Mouse (Mus musculus) lung, adult 2 months (tissue): ENCODE results near the gene Uckl1. TPM values are rescaled to one million over a fixed set of nuclear protein-coding genes. Genes with fewer than 3 reads are reported as not detected.

Experiments used
- DNase-seq: peaks from one replicate; pipeline ENCODE4 v3.0.0; 2022
- H3K4me1 ChIP-seq: fragments of 200-500 bp; 2 replicates; pipeline ENCODE4 v1.6.1; 2011; ENCODE audit warnings: low read length; ENCODE audit not compliant: control insufficient read depth, insufficient read depth
- H3K4me3 ChIP-seq: fragments of 200-500 bp; replicated peaks from 2 replicates; pipeline ENCODE3; 2011; ENCODE audit warnings: low read depth, mild to moderate bottlenecking, control low read depth, low read length; ENCODE audit errors: extremely low read depth
- CTCF ChIP-seq: fragments of 200-500 bp; IDR thresholded peaks from 2 replicates; pipeline ENCODE4 v1.5.1; 2011; ENCODE audit warnings: mild to moderate bottlenecking, low read length, control low read depth; ENCODE audit not compliant: insufficient read depth
- POLR2A ChIP-seq: fragments of 200-500 bp; IDR thresholded peaks from 2 replicates; pipeline ENCODE4 v1.6.1; 2011; ENCODE audit warnings: low read depth, mild to moderate bottlenecking, control low read depth, low read length, borderline replicate concordance; ENCODE audit errors: extremely low read depth
- WGBS: fragments of 180-500 bp; shearing (Covaris S2); methylation state at CpG from one replicate; pipeline ENCODE4 v1.1.7; 2018; 5-methylcytosine and 5-hydroxymethylcytosine counted together
- polyA plus RNA-seq: library from polyadenylated mRNA; depleted of rRNA; stranded (reverse); fragments of >200 nt; gene quantifications from 2 replicates; pipeline ENCODE4 v1.2.3, GENCODE M21; 2012

Gene Uckl1
- polyA plus RNA-seq, 1 experiment = 128 TPM

- no peaks in the 10 kb centered on the region; the same call in 1 of the 2 replicates for H3K4me1 ChIP-seq
- H3K4me3 ChIP-seq = no peak overlapping the region
- 93% methylated on average over 5 of the region's 5 CpGs for WGBS
- TF ChIP-seq CTCF (no peak), POLR2A (no peak)
- DNase-seq = no peak
Observed at GRCm38 (mm10) chr2:181590471-181590870, 5.8 kb upstream of the Uckl1 start.

GRCm38 (mm10) chr2:181589732-181590105 is 5.0 kb upstream of the Uckl1 start:
- TF ChIP-seq CTCF (no peak), POLR2A (no peak)
- WGBS = 94% methylated on average over 9 of the region's 9 CpGs
- H3K4me1 ChIP-seq = no peaks in the 10 kb centered on the region; the same call in 1 of the 2 replicates
- H3K4me3 ChIP-seq = no peak overlapping the region
- no peak for DNase-seq

- 91% methylated on average over 10 of the region's 10 CpGs for WGBS
- Histone ChIP-seq H3K4me1 (no peaks in the 10 kb centered on the region; the same call in 1 of the 2 replicates), H3K4me3 (no peak overlapping the region)
- no peak for DNase-seq
- TF ChIP-seq CTCF = no peak
- no peak for TF ChIP-seq POLR2A
Observed at GRCm38 (mm10) chr2:181589011-181589731, 4.5 kb upstream of the Uckl1 start.

- 87% methylated on average over 11 of the region's 11 CpGs for WGBS
- TF ChIP-seq POLR2A (no peak), CTCF (no peak)
- Histone ChIP-seq H3K4me3 (no peak overlapping the region), H3K4me1 (no peaks in the 10 kb centered on the region; the same call in 1 of the 2 replicates)
- no peak for DNase-seq
Observed at GRCm38 (mm10) chr2:181588229-181588780, 3.6 kb upstream of the Uckl1 start.

GRCm38 (mm10) chr2:181587796-181588195 is 3.1 kb upstream of the Uckl1 start:
- WGBS = 85% methylated on average over 6 of the region's 6 CpGs
- H3K4me1 ChIP-seq = no peaks in the 10 kb centered on the region
- no peak overlapping the region for H3K4me3 ChIP-seq
- no peak for TF ChIP-seq CTCF
- no peak for TF ChIP-seq POLR2A
- DNase-seq = no peak

GRCm38 (mm10) chr2:181586124-181586523 is 1.4 kb upstream of the Uckl1 start:
- WGBS = 96% methylated on average over 3 of the region's 3 CpGs
- H3K4me1 ChIP-seq = no peaks in the 10 kb centered on the region
- TF ChIP-seq CTCF (no peak), POLR2A (no peak)
- no peak overlapping the region for H3K4me3 ChIP-seq
- no peak for DNase-seq

GRCm38 (mm10) chr2:181585506-181585905 is 814 bp upstream of the Uckl1 start:
- no peak for TF ChIP-seq POLR2A
- TF ChIP-seq CTCF = no peak
- no peak overlapping the region for H3K4me3 ChIP-seq
- no peak for DNase-seq
- H3K4me1 ChIP-seq = no peaks in the 10 kb centered on the region
- 85% methylated on average over 5 of the region's 5 CpGs for WGBS

GRCm38 (mm10) chr2:181583460-181584257 is 1.0 kb downstream of the Uckl1 start:
- no peak for DNase-seq
- WGBS = 86% methylated on average over 3 of the region's 3 CpGs
- H3K4me3 ChIP-seq = no peak overlapping the region
- H3K4me1 ChIP-seq = no peaks in the 10 kb centered on the region
- TF ChIP-seq CTCF (no peak), POLR2A (no peak)

- peak; percentile 1 for DNase-seq
- Histone ChIP-seq H3K4me1 (no peaks in the 10 kb centered on the region), H3K4me3 (no peak overlapping the region)
- TF ChIP-seq CTCF (no peak), POLR2A (no peak)
- 85% methylated on average over 1 of the region's 1 CpGs for WGBS
Observed at GRCm38 (mm10) chr2:181582939-181583338, 1.8 kb downstream of the Uckl1 start.

GRCm38 (mm10) chr2:181582358-181582757 is 2.3 kb downstream of the Uckl1 start:
- WGBS = 92% methylated on average over 2 of the region's 2 CpGs
- H3K4me1 ChIP-seq = no peaks in the 10 kb centered on the region
- H3K4me3 ChIP-seq = no peak overlapping the region
- no peak for TF ChIP-seq CTCF
- TF ChIP-seq POLR2A = no peak
- DNase-seq = peak; percentile 4
